Mouse (Mus musculus): ENCODE data around the gene Antxr1.

- TF ChIP-seq CTCF (IDR thresholded peaks at IDR 0.05; ENCODE audit: insufficient read depth, low read length): no peak
- TF ChIP-seq POLR2A (IDR thresholded peaks at IDR 0.05; ENCODE audit: borderline replicate concordance, extremely low read depth, low read depth, low read length): no peak
Observed at GRCm38 (mm10) chr6:87230041-87230440, 105.6 kb downstream of the Antxr1 start.

All from lung, adult 2 months (tissue).